Mouse (Mus musculus) heart, adult 2 months (tissue): ENCODE data around the gene Sdhaf4. TPM values are rescaled to one million over a fixed set of nuclear protein-coding genes. Genes with fewer than 3 reads are reported as not detected.

Experiments used
- DNase-seq, 2 experiments: peaks; one replicate each; pipeline ENCODE4 v3.0.0; 2021
- H3K27ac ChIP-seq: fragments of 200-600 bp; 2 replicates; pipeline ENCODE4 v1.8.1; 2022
- H3K27me3 ChIP-seq: fragments of 200-500 bp; 2 replicates; pipeline ENCODE4 v1.6.1; 2012; ENCODE audit warnings: mild to moderate bottlenecking, low read length, inconsistent platforms, mixed read lengths; ENCODE audit not compliant: control insufficient read depth, insufficient read depth
- H3K36me3 ChIP-seq: fragments of 200-500 bp; 2 replicates; pipeline ENCODE4 v1.6.1; 2012; ENCODE audit warnings: low read length, inconsistent platforms; ENCODE audit not compliant: control insufficient read depth, insufficient read depth
- H3K4me1 ChIP-seq: fragments of 200-500 bp; 2 replicates; pipeline ENCODE4 v1.6.1; 2011; ENCODE audit warnings: low read length; ENCODE audit not compliant: control insufficient read depth, insufficient read depth
- H3K4me3 ChIP-seq: fragments of 200-600 bp; 2 replicates; pipeline ENCODE4 v1.8.1; 2022
- H3K79me2 ChIP-seq: fragments of 200-500 bp; replicated peaks from 2 replicates; pipeline ENCODE4 v1.6.1; 2012; ENCODE audit warnings: mild to moderate bottlenecking, inconsistent platforms, low read length, moderate library complexity, mixed read lengths; ENCODE audit not compliant: control insufficient read depth, insufficient read depth
- H3K9ac ChIP-seq: fragments of 200-500 bp; 2 replicates; pipeline ENCODE4 v1.6.1; 2012; ENCODE audit warnings: low read depth, mild to moderate bottlenecking, control low read depth, inconsistent platforms, low read length, mixed read lengths
- CTCF ChIP-seq: fragments of 200-600 bp; IDR thresholded peaks from 2 replicates; pipeline ENCODE4 v1.8.1; 2022; ENCODE audit warnings: antibody characterized with exemption, mild to moderate bottlenecking, moderate library complexity
- EP300 ChIP-seq: fragments of 200-500 bp; IDR thresholded peaks from 2 replicates; pipeline ENCODE4 v1.6.1; 2011; ENCODE audit warnings: low read depth, low read length, control low read depth; ENCODE audit not compliant: insufficient read depth
- POLR2A ChIP-seq: fragments of 200-500 bp; IDR thresholded peaks from 2 replicates; pipeline ENCODE4 v1.6.1; 2011; ENCODE audit warnings: mild to moderate bottlenecking, low read depth, low read length, control low read depth; ENCODE audit not compliant: insufficient read depth
- WGBS: fragments of 180-500 bp; shearing (Covaris S2); methylation state at CpG from one replicate; pipeline ENCODE4 v1.1.7; 2018; 5-methylcytosine and 5-hydroxymethylcytosine counted together
- intact Hi-C: fragments of 180-260 bp; cut with DNase I; formaldehyde crosslinking; loops from one replicate; pipeline ENCODE4 v1.15.1; 2025
- polyA plus RNA-seq: library from polyadenylated mRNA; depleted of rRNA; stranded (reverse); fragments of >200 nt; gene quantifications from 2 replicates; pipeline ENCODE4 v1.2.3, GENCODE M21; 2012; rRNA removed
- total RNA-seq, 2 experiments: library from RNA; stranded (reverse); gene quantifications; 2 replicates each; pipeline ENCODE4 v1.2.3; 2021

The Sdhaf4 gene
- total and polyA plus RNA-seq, 3 experiments = 33.0 to 84.4 (median 80.7) TPM

DNA sequence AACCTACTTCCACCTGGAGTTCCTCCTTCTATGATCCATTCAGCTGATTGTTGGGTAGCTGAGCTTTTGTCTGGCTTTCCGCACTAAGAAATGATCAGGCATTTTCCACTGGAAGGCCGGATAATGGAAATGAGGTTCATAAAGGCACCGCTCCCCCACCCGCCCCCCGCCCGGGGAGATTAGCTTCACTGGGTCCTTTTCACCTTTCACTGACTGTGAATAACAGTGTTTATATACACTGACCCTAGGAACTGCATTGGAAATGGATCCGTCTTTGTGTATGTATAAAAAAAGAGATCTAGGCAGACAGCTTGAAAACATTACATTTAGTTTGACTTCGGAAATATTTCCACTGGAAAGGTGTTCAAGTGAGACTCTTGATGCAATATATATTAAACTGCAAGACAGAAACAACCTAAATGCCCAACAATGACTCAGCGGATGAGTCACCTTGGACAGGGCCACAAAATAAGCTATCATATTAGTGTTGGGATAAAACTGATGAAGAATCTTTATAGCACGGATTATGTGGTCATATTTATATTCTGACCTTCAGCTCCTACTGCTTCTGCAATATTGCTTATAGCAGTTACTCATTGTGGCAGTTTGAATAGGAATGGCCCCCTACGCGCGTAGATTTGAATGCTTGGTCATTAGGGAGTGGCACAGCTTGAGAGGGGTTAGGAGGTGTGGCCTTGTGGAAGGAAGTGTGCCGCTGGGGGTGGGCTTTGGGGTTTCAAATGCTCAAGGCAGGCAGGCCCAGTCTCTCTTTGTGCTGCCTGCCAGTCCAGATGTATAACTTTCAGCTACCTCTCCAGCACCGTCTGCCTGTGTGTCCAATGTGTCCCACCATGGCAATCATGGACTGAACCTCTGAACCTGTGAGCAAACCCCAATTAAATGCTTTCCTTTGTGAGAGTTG lies 56.4 kb downstream of the Sdhaf4 start:
- Histone ChIP-seq H3K4me1 (no peaks in the 10 kb centered on the region), H3K9ac (no peak overlapping the region), H3K27ac (no peak overlapping the region), H3K36me3 (no peaks in the 10 kb centered on the region), H3K4me3 (no peak overlapping the region), H3K27me3 (no peaks in the 10 kb centered on the region), H3K79me2 (no peaks in the 10 kb centered on the region)
- no peak for TF ChIP-seq EP300
- TF ChIP-seq POLR2A = no peak
- no peak for TF ChIP-seq CTCF
- DNase-seq = no peak
- intact Hi-C loops = no loop called here
- 87% methylated on average over 15 of the region's 15 CpGs for WGBS

DNA sequence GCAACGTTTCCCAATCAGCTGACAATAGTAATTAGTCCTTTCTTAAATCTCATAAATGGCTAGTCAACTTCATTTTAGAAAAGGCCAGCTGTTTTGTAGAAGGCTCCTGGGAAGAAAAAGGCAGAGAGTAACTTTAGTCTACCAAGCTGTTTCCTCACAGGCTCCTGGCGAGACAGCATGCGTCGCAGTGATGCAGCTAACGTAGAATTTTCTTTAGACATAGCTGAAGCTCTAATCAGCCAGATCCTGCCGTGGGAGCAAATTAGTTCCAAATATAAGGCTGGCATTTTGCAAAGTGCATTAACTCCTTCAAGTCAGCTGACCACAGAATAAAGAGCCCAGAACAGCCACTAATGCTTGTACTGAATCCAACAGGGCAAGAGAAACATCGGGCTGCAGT lies 57.2 kb downstream of the Sdhaf4 start:
- Histone ChIP-seq H3K27me3 (no peaks in the 10 kb centered on the region), H3K27ac (no peak overlapping the region), H3K36me3 (no peaks in the 10 kb centered on the region), H3K4me3 (no peak overlapping the region), H3K4me1 (no peaks in the 10 kb centered on the region), H3K9ac (no peak overlapping the region), H3K79me2 (no peaks in the 10 kb centered on the region)
- WGBS = 65% methylated on average over 7 of the region's 7 CpGs
- no peak for DNase-seq
- TF ChIP-seq EP300 (no peak), CTCF (no peak), POLR2A (no peak)
- intact Hi-C loops = no loop called here

Other genes starting within 250 kb of the Sdhaf4 start
- gene B3gat2, start 243.9 kb downstream of the Sdhaf4 start, total RNA-seq = not detected
- gene B3gat2, start 243.9 kb downstream of the Sdhaf4 start, polyA plus RNA-seq = not detected in 2 replicates
- gene Smap1, start 83.3 kb downstream of the Sdhaf4 start, total RNA-seq = 10 to 100 TPM; 19.1 to 20.0 TPM
- 21.6 and 37.0 TPM in 2 replicates for gene Smap1, start 83.3 kb downstream of the Sdhaf4 start, polyA plus RNA-seq
- gene Fam135a, start 94.7 kb upstream of the Sdhaf4 start, total RNA-seq = 10 to 100 TPM; 21.0 to 21.1 TPM
- 6.6 and 14.4 TPM in 2 replicates for gene Fam135a, start 94.7 kb upstream of the Sdhaf4 start, polyA plus RNA-seq
- under 1 TPM in 1 of 2 experiments, not detected in 1; 0.05 TPM for gene Col9a1, start 172.0 kb upstream of the Sdhaf4 start, total RNA-seq
- 0.10 and 0.26 TPM in 2 replicates for gene Col9a1, start 172.0 kb upstream of the Sdhaf4 start, polyA plus RNA-seq